Mouse (Mus musculus) hindbrain, embryonic 14.5 days (tissue): ENCODE data around the gene Eif3c. TPM values are rescaled to one million over a fixed set of nuclear protein-coding genes. Genes with fewer than 3 reads are reported as not detected.
A peak's percentile ranks its signal among the peaks of the same experiment; 100 is the strongest.

Experiments
- ATAC-seq: fragments of 200-750 bp; cut with Nextera tagmentation; 2 replicates; pipeline ENCODE4 v1.8.0; 2017; ENCODE audit warnings: moderate number of reproducible peaks, mild to moderate bottlenecking, moderate TSS enrichment, moderate library complexity; ENCODE audit not compliant: low FRiP score
- DNase-seq: peaks from one replicate; pipeline ENCODE4 v3.0.0-alpha.2; 2015; ENCODE audit warnings: low spot score
- H3K27ac ChIP-seq: fragments of 300-500 bp; sonication (generic); 2 replicates; pipeline ENCODE4 v1.5.1; 2014; ENCODE audit warnings: mild to moderate bottlenecking, moderate library complexity
- H3K27me3 ChIP-seq: fragments of 300-500 bp; sonication (generic); 2 replicates; pipeline ENCODE4 v1.6.1; 2014; ENCODE audit warnings: mild to moderate bottlenecking, low read length, mixed read lengths; ENCODE audit not compliant: control insufficient read depth, insufficient read depth
- H3K36me3 ChIP-seq: fragments of 300-500 bp; sonication (generic); replicated peaks from 2 replicates; pipeline ENCODE4 v1.6.1; 2014; ENCODE audit not compliant: control insufficient read depth, insufficient read depth
- H3K4me1 ChIP-seq: fragments of 300-500 bp; sonication (generic); replicated peaks from 2 replicates; pipeline ENCODE4 v1.6.1; 2014; ENCODE audit warnings: antibody characterized with exemption, low read length, mixed read lengths; ENCODE audit not compliant: control insufficient read depth, insufficient read depth
- H3K4me2 ChIP-seq: fragments of 300-500 bp; sonication (generic); replicated peaks from 2 replicates; pipeline ENCODE4 v1.6.1; 2014; ENCODE audit warnings: mild to moderate bottlenecking, moderate library complexity
- H3K4me3 ChIP-seq: fragments of 300-500 bp; sonication (generic); replicated peaks from 2 replicates; pipeline ENCODE4 v1.5.1; 2014; ENCODE audit warnings: mild to moderate bottlenecking, low read length
- H3K9ac ChIP-seq: fragments of 300-500 bp; sonication (generic); 2 replicates; pipeline ENCODE4 v1.6.1; 2014
- H3K9me3 ChIP-seq: fragments of 300-500 bp; sonication (generic); 2 replicates; pipeline ENCODE4 v1.6.1; 2016; ENCODE audit warnings: low read length; ENCODE audit not compliant: control insufficient read depth
- WGBS: fragments of 180-500 bp; shearing (Covaris S2); extraction: QIAGEN DNeasy Blood & Tissue Kit; methylation state at CpG from one replicate; pipeline ENCODE4 v1.1.7; 2014; 5-methylcytosine and 5-hydroxymethylcytosine counted together
- polyA plus RNA-seq: library from polyadenylated mRNA; unstranded; fragments of >200 nt; fragmentation: Nextera tagmentation; extraction: Ambion mirVana; gene quantifications from 2 replicates; pipeline ENCODE4 v1.2.1, GENCODE M21; 2014

Gene Eif3c
- polyA plus RNA-seq, result 162 and 165 TPM in 2 replicates

DNA sequence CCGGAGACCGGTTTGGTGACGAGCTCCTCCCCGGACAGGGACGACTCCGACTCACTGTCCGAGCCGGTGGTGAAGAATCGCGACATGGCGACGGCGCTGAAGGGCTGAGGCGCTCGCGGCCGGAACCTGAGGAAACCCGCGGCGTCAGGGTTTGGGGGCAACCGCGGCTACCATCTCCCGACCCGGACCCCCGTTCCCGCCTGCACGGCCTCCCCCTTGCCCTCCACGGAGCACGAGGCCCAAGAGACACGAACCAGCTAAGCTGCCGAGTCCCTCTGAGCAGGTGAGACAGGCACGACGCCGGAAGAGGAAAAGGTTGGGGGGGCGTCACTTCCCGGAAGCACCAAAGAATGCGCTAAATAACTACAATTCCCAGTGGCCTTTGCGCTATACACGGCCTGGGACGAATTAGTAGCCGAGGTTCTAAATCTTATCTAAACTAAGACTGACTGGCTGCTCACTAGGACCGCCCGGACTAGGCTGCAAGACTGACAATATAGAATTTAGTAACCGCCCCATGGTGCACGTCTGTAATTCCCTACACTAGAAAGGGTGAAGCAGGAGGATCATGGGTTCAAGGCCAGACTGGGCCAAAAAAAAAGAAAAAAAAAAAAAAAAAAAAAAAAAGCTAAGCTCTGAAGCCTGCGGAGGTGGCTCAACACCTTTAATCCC, at the start of gene Eif3c:
Gene Eif3c (minus strand): TSS at position 318 of the 672 bp plus-strand sequence.
- peak; percentile 93 for ATAC-seq
- WGBS, result 0% methylated on average over 46 of the region's 46 CpGs
- H3K27me3 ChIP-seq, result no peaks in the 10 kb centered on the region

DNA sequence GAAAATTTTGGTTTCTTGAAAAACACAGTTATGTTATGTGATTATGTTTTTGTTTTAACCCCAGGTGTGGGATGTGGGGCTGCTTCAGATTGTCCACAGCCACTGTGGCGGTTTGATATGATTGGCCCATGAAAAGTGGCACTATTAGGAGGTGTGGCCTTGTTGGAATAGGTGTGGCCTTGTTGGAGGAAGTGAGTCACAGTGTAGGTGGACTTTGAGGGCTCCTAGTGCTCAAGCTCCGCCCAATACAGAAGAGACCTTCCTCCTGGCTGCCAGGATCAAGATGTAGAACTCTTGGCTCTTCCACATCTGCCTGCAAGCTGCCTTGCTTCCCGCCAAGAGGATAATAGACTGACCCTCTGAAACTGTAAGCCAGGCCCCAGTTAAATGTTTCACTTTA, 46.5 kb upstream of the Eif3c start:
- no peaks in the 10 kb centered on the region for H3K9me3 ChIP-seq
- H3K9ac ChIP-seq, result no peak overlapping the region
- WGBS, result 83% methylated on average over 3 of the region's 3 CpGs
- no peaks in the 10 kb centered on the region for H3K27me3 ChIP-seq
- ATAC-seq (no peak), DNase-seq (no peak)
- no peaks in the 10 kb centered on the region for H3K36me3 ChIP-seq
- no peak overlapping the region for H3K27ac ChIP-seq
- H3K4me2 ChIP-seq, result no peak overlapping the region
- no peaks in the 10 kb centered on the region for H3K4me1 ChIP-seq
- H3K4me3 ChIP-seq, result no peak overlapping the region

More for the DNA sequence above, at the start of gene Eif3c:
- Histone ChIP-seq H3K27ac (peak within 1 kb of the TSS; percentile 65), H3K36me3 (peaks cover 36% of the 10 kb centered on the region), H3K9ac (peak within 1 kb of the TSS; percentile 83), H3K4me1 (no peaks in the 10 kb centered on the region), H3K4me3 (peak within 1 kb of the TSS; percentile 86), H3K9me3 (no peaks in the 10 kb centered on the region), H3K4me2 (peak within 1 kb of the TSS; percentile 72)
- DNase-seq, result peak; percentile 94

DNA sequence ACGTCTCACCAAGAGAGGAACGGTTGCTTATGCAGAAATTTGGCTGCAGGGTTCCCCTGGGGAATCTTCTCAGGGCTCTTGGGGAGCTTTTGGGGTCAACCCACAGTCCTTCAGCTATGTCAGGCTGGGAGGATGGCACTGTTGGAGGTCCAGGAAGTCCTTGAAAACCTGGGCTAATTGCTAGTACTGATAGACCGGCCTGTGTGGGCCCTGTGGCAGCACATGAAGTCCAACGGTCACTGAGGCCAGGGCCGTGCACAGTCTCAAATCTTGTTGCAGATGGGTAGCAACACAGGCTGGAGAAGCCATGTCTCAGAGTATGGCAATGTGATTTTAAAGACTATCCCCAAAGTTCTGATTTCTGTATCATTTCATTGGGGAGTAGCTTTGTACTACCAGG, 41.6 kb upstream of the Eif3c start:
- Histone ChIP-seq H3K27me3 (no peaks in the 10 kb centered on the region), H3K4me1 (no peaks in the 10 kb centered on the region), H3K4me2 (no peak overlapping the region), H3K9ac (no peak overlapping the region), H3K36me3 (no peaks in the 10 kb centered on the region), H3K4me3 (no peak overlapping the region), H3K27ac (no peak overlapping the region), H3K9me3 (no peaks in the 10 kb centered on the region)
- ATAC-seq (no peak), DNase-seq (no peak)
- WGBS, result 87% methylated on average over 5 of the region's 5 CpGs

DNA sequence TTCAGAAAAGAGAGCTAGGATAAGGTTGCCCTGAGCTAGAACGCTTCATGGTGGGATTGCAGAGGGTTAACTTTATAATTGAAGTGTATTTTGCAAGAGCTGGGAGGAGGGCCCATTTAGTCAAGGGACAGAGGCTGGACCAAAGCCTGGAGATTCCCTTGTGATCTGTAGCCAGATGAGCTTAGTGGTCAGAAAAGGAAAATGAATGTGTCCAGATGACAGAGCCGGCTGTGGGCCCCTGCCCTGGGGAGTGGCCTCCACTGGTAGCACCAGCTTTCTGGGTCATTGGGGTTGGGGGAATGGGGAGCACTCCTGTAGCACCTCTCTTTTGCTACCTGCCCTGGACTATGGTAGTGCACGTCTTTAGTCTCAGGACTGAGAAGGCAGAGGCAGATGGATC, 40.9 kb upstream of the Eif3c start:
- no peak overlapping the region for H3K4me3 ChIP-seq
- no peaks in the 10 kb centered on the region for H3K36me3 ChIP-seq
- H3K27me3 ChIP-seq, result no peaks in the 10 kb centered on the region
- no peak for DNase-seq
- WGBS, result 80% methylated on average over 3 of the region's 3 CpGs
- H3K27ac ChIP-seq, result no peak overlapping the region
- no peaks in the 10 kb centered on the region for H3K9me3 ChIP-seq
- H3K9ac ChIP-seq, result no peak overlapping the region
- no peaks in the 10 kb centered on the region for H3K4me1 ChIP-seq
- no peak overlapping the region for H3K4me2 ChIP-seq
- no peak for ATAC-seq

DNA sequence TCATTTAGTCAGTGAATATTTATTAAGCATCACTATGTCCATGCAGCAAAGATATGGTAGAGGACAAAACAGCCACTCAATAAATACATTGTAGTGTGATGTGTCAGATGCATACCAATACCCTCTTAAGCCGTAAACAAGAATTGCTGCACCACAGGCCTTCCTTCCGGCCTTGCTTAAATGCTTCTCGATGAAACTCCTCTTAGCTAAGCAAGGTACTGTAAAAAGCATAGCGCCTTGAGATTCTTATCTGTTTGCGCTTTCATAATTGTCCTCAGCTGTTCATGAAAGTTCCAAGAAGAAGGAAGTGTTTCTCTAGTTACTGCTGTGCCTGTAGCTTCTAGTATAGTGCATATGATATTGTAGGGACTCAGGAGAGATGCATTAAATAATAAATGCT, 40.4 kb upstream of the Eif3c start:
- Histone ChIP-seq H3K27ac (no peak overlapping the region), H3K9ac (no peak overlapping the region), H3K36me3 (no peaks in the 10 kb centered on the region), H3K4me3 (no peak overlapping the region), H3K9me3 (no peaks in the 10 kb centered on the region), H3K4me2 (no peak overlapping the region), H3K4me1 (no peaks in the 10 kb centered on the region), H3K27me3 (no peaks in the 10 kb centered on the region)
- DNase-seq (no peak), ATAC-seq (no peak)
- 87% methylated on average over 5 of the region's 5 CpGs for WGBS

DNA sequence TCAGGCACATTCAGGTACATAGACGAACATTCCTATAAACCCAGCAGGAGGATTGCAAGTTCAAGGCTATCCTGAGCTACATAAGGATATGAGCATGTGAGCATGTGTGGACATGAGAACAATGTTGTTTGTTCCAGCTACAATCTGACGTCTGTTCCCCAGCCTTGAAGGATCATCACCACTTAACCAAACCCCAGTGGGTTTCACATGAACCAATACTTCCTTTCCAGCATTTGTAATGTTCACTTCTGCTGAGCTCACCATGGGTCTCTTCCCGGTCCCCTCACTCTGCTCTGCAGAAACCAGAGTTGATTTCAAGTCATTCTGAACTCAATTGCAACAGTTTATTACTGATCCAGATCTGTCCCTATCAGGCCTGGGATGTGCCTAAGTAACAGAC, 36.4 kb upstream of the Eif3c start:
- no peaks in the 10 kb centered on the region for H3K27me3 ChIP-seq
- no peak overlapping the region for H3K4me3 ChIP-seq
- no peaks in the 10 kb centered on the region for H3K36me3 ChIP-seq
- no peaks in the 10 kb centered on the region for H3K4me1 ChIP-seq
- H3K9ac ChIP-seq, result no peak overlapping the region
- DNase-seq (no peak), ATAC-seq (no peak)
- no peak overlapping the region for H3K4me2 ChIP-seq
- 88% methylated on average over 3 of the region's 3 CpGs for WGBS
- H3K27ac ChIP-seq, result no peak overlapping the region
- no peaks in the 10 kb centered on the region for H3K9me3 ChIP-seq

DNA sequence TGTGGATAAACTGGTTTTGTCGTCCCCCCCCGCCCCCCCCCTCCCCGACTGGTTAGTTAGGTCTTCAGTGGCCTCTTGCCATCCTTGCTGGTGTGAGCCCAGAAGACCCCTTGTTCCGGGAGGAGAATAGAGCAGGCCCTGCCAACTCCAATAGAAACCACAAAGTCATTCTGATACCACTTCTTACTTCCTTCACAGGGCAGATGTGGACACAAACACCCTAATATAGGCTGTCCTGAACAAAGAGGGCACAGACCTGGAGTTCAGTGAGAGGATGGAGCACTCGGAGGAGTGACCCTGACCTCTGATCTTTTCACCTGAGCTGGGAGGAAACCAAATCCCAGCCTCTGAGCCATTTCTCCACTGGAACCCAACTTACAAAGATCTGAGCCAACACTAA, 35.7 kb upstream of the Eif3c start:
- H3K4me2 ChIP-seq, result no peak overlapping the region
- no peak overlapping the region for H3K9ac ChIP-seq
- ATAC-seq (no peak), DNase-seq (no peak)
- H3K4me1 ChIP-seq, result no peaks in the 10 kb centered on the region
- no peak overlapping the region for H3K4me3 ChIP-seq
- no peaks in the 10 kb centered on the region for H3K27me3 ChIP-seq
- no peak overlapping the region for H3K27ac ChIP-seq
- H3K9me3 ChIP-seq, result no peaks in the 10 kb centered on the region
- H3K36me3 ChIP-seq, result no peaks in the 10 kb centered on the region
- 58% methylated on average over 5 of the region's 5 CpGs for WGBS

DNA sequence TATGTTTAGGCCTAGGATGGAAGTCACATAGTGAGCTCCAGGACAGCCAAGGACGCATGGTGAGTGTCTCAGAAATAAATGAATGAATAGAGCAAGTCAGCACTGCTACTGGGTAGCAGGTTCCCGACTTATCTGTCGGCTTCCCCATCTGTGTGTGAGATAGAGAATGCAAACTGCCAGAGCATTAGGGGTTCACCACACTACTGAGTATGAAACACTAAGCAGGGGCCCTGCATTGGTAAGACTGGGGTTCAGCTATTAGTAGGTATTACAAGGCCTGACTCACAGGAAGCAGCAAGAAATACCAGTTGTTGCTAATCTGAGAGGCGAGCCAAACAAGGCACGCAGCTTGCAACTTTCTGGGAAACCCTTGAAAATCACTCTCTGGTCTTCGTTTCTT, 32.7 kb upstream of the Eif3c start:
- Histone ChIP-seq H3K9me3 (no peaks in the 10 kb centered on the region), H3K4me1 (no peaks in the 10 kb centered on the region), H3K4me3 (no peak overlapping the region), H3K36me3 (no peaks in the 10 kb centered on the region), H3K4me2 (no peak overlapping the region), H3K27ac (no peak overlapping the region), H3K9ac (no peak overlapping the region), H3K27me3 (peaks cover 3% of the 10 kb centered on the region; the same call in 1 of the 2 replicates)
- DNase-seq (no peak), ATAC-seq (no peak)
- 87% methylated on average over 6 of the region's 6 CpGs for WGBS

DNA sequence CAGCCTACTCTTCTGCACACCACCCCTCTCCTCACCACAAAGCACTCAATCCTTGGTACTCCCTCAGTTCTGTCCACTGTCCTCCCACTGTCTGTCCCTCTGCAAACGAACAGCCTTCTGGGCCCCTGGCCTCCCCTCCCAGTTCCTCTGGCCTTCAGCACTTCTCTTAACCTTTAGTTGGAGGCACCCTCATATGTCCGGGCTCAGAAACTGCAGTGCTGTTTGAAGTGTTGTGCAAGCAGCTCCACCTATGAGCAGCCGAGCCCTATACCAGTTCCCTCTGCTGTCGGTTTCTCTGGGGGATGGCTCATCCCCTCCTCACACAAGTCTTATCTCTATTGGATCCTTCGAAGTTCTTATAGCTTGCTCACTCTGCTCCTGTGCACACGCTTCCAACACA, 30.2 kb upstream of the Eif3c start:
- Histone ChIP-seq H3K9ac (no peak overlapping the region), H3K4me2 (no peak overlapping the region), H3K4me1 (no peaks in the 10 kb centered on the region), H3K27ac (no peak overlapping the region), H3K9me3 (no peaks in the 10 kb centered on the region), H3K4me3 (no peak overlapping the region), H3K36me3 (no peaks in the 10 kb centered on the region), H3K27me3 (peaks cover 3% of the 10 kb centered on the region; the same call in 1 of the 2 replicates)
- 72% methylated on average over 6 of the region's 6 CpGs for WGBS
- DNase-seq (no peak), ATAC-seq (no peak)

DNA sequence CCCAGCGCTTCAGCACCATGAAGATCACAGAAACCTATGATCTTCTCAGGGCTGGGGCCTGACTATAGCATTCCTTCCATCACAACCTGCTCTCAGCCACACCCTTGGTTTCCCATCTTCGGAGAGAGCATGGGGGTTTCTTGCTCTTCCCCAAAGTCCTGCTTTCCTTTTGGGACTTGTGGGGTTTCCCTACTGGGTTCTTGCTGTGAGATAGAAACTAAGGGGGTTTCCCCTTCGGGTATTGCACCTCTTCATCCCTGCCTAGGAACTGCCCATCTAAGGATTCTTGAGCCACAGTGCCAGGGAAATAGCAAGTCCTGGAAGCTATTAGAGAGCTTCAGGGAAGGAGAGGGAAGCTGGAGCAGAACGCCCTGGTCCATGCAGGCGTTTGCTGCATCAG, 29.7 kb upstream of the Eif3c start:
- WGBS, result 75% methylated on average over 5 of the region's 5 CpGs
- Histone ChIP-seq H3K27me3 (peaks cover 3% of the 10 kb centered on the region; the same call in 1 of the 2 replicates), H3K4me3 (no peak overlapping the region), H3K9me3 (no peaks in the 10 kb centered on the region), H3K36me3 (no peaks in the 10 kb centered on the region), H3K4me1 (no peaks in the 10 kb centered on the region), H3K27ac (no peak overlapping the region), H3K9ac (no peak overlapping the region), H3K4me2 (no peak overlapping the region)
- ATAC-seq (no peak), DNase-seq (no peak)
